In genomic region chr5:131089876-131090275, GRCm38 (mm10) we compare ENCODE assay signal across 10 mouse cellular contexts.
DNase-seq lines count a peak whose midpoint lies in the region; ATAC-seq lines count a peak whose summit lies in the region.
"Had no signal": no experiment of that assay in that cellular context is flagged by ENCODE, and none has a peak within 500 bp of the region (broad histone marks: within the 10 kb centered on the region; RNA-seq: fewer than 3 reads in every experiment).

No protein-coding gene starts in this region.

- H3K9me3 ChIP-seq in forebrain, embryonic 14.5 days (replicated peaks; ENCODE audit: control insufficient read depth, low read length): no peaks in the 10 kb centered on the region
- H3K9me3 ChIP-seq in forebrain, embryonic 16.5 days (ENCODE audit: control insufficient read depth, low read length): no peaks in the 10 kb centered on the region; the same call in 1 of the 2 replicates
- H3K9me3 ChIP-seq: stomach, embryonic 15.5 days had no signal

- H3K4me2 ChIP-seq in forebrain, embryonic 14.5 days (ENCODE audit: low read length): no peak overlapping the region
- H3K4me2 ChIP-seq in forebrain, embryonic 16.5 days (ENCODE audit: low read length): no peak overlapping the region

- intact Hi-C loops in left cerebral cortex, postnatal 4 days (cut with DNase I): no loop called here

- ATAC-seq in forebrain, embryonic 14.5 days: peak; percentile 48; the same call in 1 of the 2 replicates
- no peak for ATAC-seq in forebrain, embryonic 16.5 days

- H3K4me3 ChIP-seq in forebrain, embryonic 14.5 days (ENCODE audit: low read depth, low read length): no peak overlapping the region
- H3K4me3 ChIP-seq in forebrain, embryonic 16.5 days (replicated peaks; ENCODE audit: low read length): no peak overlapping the region
- H3K4me3 ChIP-seq: stomach, embryonic 15.5 days had no signal

- no peak overlapping the region for H3K27ac ChIP-seq in forebrain, embryonic 14.5 days (ENCODE audit: low read depth, low read length)
- no peak overlapping the region for H3K27ac ChIP-seq in forebrain, embryonic 16.5 days (ENCODE audit: low read length)
- H3K27ac ChIP-seq: stomach, embryonic 15.5 days had no signal

- H3K36me3 ChIP-seq in forebrain, embryonic 14.5 days (ENCODE audit: control insufficient read depth, insufficient read depth, low read length): no peaks in the 10 kb centered on the region
- H3K36me3 ChIP-seq in forebrain, embryonic 16.5 days (ENCODE audit: control insufficient read depth, insufficient read depth): no peaks in the 10 kb centered on the region
- H3K36me3 ChIP-seq: stomach, embryonic 15.5 days had no signal

- no peaks in the 10 kb centered on the region for H3K27me3 ChIP-seq in forebrain, embryonic 14.5 days (replicated peaks; ENCODE audit: control insufficient read depth, insufficient read depth, low read length)
- no peaks in the 10 kb centered on the region for H3K27me3 ChIP-seq in forebrain, embryonic 16.5 days (replicated peaks; ENCODE audit: control insufficient read depth, insufficient read depth, low read length)
- H3K27me3 ChIP-seq: stomach, embryonic 15.5 days had no signal

- H3K4me1 ChIP-seq in forebrain, embryonic 14.5 days (ENCODE audit: control insufficient read depth, insufficient read depth, low read length): peaks cover 4% of the 10 kb centered on the region; the same call in 1 of the 2 replicates
- peaks cover 18% of the 10 kb centered on the region for H3K4me1 ChIP-seq in forebrain, embryonic 16.5 days (replicated peaks; ENCODE audit: control insufficient read depth, insufficient read depth, low read length)
- H3K4me1 ChIP-seq: stomach, embryonic 15.5 days had no signal

- 55% methylated on average over 8 of the region's 8 CpGs for WGBS in forebrain, embryonic 14.5 days
- 43% methylated on average over 8 of the region's 8 CpGs for WGBS in forebrain, embryonic 16.5 days

- H3K9ac ChIP-seq in forebrain, embryonic 14.5 days (ENCODE audit: low read length): no peak overlapping the region
- H3K9ac ChIP-seq in forebrain, embryonic 16.5 days (replicated peaks; ENCODE audit: low read depth, low read length): no peak overlapping the region
- H3K9ac ChIP-seq: stomach, embryonic 15.5 days had no signal

- DNase-seq in forebrain, embryonic 14.5 days (ENCODE audit: low spot score): peak; percentile 65
- peak; percentile 54 to 65 for DNase-seq in left cerebral cortex, adult 18-20 months (ENCODE audit: low spot score in 2 of 2)
- DNase-seq in left cerebral cortex, postnatal 4 days: no peak
- DNase-seq in layer of hippocampus, postnatal 14 days (ENCODE audit: low spot score in 2 of 2): peak; percentile 39 to 44
- DNase-seq in right cerebral cortex, postnatal 25 days: peak; percentile 51
- no peak for DNase-seq in lung, postnatal 4 days
- DNase-seq in adrenal gland, adult 2 months: no peak
- DNase-seq: lung, postnatal 14 days had no signal

Comparison
In these comparisons a context has a peak if more than half of its experiments do, and no peak if none do; other contexts are left out.
1. DNase-seq: peak in forebrain, embryonic 14.5 days (single experiment), left cerebral cortex, adult 18-20 months (2 of 2), layer of hippocampus, postnatal 14 days (2 of 2) and right cerebral cortex, postnatal 25 days (single experiment); none in left cerebral cortex, postnatal 4 days (single experiment), lung, postnatal 4 days (0 of 2) and adrenal gland, adult 2 months (single experiment).